Mouse (Mus musculus) c-Kit-positive CD71-positive TER-119-negative erythroid progenitor cells, embryonic 14.5 days (primary cell): ENCODE data around the gene Flt3l.
"Not testable (repeated sequence)": the region's sequence is repeated elsewhere in the genome, so short reads cannot be mapped to it uniquely, and the experiment has no call there.

Experiments
- DNase-seq: peaks from one replicate; pipeline ENCODE4 v3.0.0-alpha.2; 2013; ENCODE audit warnings: low read depth

Flt3l gene

DNA sequence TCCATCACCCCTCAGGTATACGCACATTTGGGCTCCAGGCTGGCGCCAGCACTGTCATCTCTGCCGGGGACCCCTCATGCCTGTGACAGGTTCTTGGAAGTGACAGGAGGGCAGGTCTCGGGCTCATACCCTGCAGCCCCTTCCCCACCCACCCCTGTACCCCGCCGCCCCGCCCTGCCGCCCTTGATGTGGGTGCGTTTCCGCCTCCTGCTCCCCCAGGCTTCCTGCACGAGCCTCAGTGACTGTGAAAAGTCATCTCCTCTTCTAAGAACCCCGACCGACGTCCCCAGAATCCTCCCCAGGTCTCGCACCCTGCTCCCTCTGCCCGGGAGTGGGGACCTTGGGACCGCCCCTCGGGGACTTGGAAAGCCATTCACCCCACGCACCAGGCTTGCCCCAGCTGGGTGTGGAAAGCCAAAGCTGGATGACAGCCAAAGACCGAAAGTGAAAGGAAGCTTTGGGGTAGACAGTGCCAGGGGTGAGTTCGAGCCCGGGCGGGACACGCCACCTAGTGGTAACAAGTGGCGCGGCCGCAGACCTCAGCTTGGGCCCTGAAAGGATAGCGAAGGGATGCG is at the start of gene Flt3l, which contains the start of gene Gm45713:
Gene Flt3l, minus strand, starts transcription at position 440 of the 575 bp plus-strand sequence.
Gene Gm45713, minus strand, starts transcription at position 239 of the 575 bp plus-strand sequence.
- DNase-seq = peak; percentile 89

DNA sequence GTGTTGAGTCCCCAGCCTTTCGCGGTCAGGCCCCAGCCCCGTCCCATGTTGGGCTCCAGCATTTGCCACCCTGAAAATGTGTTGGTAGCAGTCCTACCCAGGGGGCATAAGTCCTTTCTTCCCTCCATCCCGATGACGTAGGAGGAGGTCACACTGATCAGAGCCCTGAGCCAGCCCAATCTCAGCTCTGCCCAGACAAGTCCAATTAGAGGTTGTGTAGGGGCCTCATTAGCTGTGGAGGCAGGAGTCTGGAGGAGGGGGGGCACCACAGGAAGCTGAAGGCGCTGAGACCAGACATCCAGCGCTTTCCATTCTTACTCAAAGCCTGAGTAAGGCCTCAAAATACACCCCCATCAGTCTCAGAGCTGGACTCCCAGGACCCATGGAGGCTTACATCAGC is 49.7 kb upstream of the Flt3l start:
- no peak for DNase-seq

- DNase-seq = no peak
Measured at GRCm38 (mm10) chr7:45183672-45184071, 47.4 kb upstream of the Flt3l start.

GRCm38 (mm10) chr7:45182606-45183005 is 46.4 kb upstream of the Flt3l start:
- DNase-seq = no peak

GRCm38 (mm10) chr7:45182199-45182601 is 46.0 kb upstream of the Flt3l start:
- peak; percentile 94 for DNase-seq

GRCm38 (mm10) chr7:45181540-45181939 is 45.3 kb upstream of the Flt3l start:
- no peak for DNase-seq

DNA sequence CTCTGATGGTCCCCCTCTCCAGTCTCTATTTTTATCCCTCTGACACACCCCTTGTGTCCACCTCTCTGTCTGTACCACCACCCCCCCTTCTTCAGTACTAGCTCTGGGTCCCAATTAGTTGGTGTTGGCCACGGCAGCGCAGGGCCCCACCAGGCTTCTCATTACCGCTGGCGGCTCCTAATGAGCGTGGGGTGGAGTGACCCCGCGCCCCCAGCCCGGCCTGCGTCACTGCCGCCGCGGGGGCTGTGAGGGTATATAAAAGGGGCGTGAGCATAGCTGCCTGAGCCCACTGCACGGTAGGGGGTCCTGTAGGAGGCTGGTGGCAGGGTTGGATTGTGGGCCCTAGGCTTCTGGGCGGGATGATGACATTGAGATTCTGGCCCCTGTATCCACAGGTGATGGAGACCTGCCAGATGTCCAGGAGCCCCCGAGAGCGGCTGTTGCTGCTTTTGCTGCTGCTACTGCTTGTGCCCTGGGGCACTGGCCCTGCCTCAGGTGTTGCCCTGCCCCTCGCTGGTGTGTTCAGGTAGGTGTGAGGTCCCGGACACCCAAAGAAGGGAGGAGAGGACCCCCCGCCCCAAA is 44.8 kb upstream of the Flt3l start, which contains the start of gene Pth2:
Gene Pth2, plus strand, starts transcription at position 100 of the 582 bp plus-strand sequence.
- no peak for DNase-seq

DNA sequence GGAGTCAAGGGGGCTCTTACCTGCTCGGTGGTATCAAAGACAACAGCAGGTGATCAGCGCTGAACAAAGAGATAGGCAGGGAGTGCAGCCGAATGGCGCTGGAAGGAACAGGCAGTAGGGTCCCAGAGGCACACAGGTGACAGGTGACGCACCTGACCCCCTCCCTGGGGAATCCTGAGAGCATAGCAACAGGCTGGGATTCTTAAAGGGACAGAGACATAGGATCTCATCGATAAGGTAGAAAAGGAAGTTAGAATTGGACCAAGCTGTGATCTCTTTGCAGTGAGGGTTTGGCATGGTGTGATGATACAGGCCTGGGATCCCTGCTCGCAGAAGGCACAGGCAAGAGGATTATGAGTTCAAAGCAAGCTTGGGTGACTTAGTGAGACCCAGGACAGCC is 43.2 kb upstream of the Flt3l start, which contains the start of gene Gfy:
Gene Gfy, minus strand, starts transcription at position 101 of the 400 bp plus-strand sequence.
- DNase-seq = no peak

DNA sequence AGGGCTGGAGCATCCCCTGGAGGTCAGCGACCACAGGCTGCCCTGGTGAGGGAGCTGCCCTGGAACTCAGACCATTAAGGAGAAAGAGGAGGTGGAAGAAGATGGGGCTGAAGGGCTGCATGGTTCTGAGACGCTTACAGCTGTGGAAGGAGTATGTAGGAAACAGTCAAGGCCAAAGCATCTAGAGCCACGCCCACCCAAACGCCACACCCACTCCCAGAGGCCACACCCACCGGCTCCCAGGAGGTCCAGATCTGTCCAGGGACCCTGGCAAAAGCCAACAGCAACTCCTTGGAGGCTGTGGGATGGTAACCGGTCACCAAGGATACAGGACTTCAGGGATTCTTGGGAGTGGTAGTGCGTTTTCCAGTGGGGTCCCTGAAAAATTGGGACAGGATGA is 42.3 kb upstream of the Flt3l start:
- DNase-seq = no peak

- DNase-seq = no peak
Measured at GRCm38 (mm10) chr7:45176356-45176755, 40.1 kb upstream of the Flt3l start.

DNA sequence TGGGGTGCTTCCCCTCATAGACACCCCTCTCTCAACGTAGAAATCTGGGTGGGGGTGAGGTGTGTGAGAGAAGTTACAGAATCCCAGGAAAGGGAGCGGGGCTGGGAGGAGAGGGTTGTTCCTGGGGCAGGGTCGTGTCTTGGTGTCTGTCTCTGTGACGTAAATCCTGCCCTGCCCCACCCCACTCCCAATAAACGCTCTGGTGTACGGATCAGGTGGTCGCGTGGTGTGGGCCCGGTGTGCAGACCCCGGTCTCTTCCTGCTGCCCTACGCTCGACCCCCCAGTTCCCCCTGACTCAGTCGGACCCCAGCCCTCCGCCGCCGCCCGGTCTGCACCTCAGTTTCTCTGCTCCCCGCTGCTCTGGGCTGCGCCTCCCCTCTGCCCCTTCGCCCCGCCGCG is 39.7 kb upstream of the Flt3l start:
- DNase-seq = no peak

DNA sequence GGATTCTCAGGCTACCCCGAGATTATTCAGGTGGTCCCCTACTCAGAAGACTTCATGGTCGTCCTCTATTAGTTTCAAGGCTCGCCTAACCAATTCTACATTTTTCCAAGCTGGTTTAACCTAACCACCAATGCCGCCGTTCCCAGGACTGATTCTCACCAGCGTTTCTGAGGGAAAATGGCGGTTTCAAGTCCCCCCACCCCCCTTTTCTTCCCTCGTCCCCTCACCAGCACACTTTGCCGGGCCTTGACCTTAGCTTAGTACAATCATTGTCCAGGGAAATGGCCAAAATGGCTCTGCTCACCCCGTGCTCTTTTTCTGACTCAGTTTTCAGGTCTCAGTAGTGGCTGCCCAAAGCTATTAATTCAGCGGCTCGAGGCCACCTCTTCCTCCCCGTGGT is 39.2 kb upstream of the Flt3l start:
- DNase-seq = no peak

DNA sequence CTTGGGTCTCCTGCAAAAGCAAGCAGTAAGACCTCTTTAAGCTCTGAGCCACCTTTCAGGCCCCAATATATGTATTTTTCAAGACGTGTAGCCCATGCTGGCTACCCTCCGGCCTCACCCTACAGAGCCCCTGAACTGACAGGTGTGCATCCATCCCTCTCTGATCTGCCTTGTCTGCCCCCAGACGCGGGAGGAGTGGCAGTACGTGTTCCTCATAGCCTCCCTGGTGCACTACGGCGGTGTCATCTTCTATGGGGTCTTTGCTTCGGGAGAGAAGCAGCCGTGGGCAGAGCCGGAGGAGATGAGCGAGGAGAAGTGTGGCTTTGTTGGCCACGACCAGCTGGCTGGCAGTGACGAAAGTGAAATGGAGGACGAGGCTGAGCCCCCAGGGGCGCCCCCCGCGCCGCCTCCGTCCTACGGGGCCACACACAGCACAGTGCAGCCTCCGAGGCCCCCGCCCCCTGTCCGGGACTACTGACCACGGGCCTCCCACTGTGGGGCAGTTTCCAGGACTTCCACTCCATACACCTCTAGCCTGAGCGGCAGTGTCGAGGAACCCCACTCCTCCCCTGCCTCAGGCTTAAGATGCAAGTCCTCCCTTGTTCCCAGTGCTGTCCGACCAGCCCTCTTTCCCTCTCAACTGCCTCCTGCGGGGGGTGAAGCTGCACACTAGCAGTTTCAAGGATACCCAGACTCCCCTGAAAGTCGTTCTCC is 38.5 kb upstream of the Flt3l start:
- DNase-seq = no peak

DNA sequence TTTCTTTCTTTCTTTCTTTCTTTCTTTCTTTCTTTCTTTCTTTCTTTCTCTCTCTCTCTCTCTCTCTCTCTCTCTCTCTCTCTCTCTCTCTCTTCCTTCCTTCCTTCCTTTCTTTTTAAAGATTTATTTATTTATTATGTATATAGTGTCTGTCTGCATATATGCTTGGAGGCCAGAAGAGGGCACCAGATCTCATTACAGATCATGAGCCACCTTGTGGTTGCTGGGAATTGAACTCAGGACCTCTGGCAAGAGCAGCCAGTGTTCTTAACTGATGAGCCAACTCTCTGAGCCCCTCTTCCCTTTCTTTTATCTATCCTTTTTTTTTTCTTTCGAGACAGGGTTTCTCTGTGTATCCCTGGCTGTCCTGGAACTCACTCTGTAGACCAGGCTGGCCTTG is 37.5 kb upstream of the Flt3l start:
- DNase-seq = not testable (repeated sequence)

DNA sequence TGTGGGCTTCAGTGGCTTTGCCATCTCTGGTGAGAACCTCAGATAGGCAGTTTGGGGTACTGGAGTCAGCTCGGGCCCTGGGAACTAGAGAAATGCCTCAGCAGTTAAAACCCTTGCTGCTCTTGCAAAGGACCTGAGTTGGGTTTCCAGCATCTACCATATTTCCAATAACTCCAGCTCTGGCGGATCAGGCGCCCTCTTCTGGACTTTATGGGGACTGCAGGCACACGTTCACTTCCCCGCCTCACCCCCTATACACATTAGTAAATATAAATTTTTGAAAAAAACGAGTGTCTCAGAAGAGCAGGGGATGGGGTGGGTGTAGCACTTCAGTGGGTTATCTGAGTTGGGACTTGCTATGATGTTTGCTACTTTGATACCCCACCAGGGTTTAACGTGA is 36.7 kb upstream of the Flt3l start:
- no peak for DNase-seq

DNA sequence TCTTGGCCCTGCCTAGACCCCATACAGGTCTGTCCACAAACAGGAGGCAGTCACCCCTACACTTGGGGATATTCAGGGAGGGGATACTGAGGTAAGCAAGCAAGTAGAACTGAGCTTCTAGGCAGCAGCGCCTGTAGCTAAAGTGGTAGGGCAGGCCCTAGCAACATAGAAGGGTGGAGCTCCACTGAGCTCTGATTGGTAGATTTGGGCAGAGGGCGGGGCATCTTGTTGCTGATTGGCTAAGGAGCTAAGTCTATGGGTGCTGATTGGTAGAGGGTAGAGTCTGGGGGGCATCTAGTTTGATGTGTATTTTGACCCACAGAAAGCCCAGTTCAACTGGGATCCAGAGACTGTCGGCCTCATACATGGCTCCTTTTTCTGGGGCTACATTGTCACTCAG is 33.3 kb upstream of the Flt3l start:
- no peak for DNase-seq

DNA sequence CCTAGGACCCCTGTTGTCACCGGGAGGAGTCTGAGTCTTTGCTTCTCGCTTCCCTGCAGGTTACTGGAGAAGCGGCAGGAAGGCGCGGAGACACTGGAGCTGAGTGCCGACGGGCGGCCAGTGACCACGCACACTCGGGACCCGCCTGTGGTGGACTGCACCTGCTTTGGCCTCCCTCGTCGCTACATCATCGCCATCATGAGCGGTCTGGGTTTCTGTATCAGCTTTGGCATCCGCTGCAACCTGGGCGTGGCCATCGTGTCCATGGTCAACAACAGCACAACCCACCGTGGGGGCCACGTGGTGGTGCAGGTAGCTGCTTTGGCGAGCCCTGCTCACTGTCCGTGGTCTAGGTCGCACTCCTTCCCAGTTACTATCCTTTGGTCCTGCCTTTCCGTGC is 32.4 kb upstream of the Flt3l start:
- no peak for DNase-seq

DNA sequence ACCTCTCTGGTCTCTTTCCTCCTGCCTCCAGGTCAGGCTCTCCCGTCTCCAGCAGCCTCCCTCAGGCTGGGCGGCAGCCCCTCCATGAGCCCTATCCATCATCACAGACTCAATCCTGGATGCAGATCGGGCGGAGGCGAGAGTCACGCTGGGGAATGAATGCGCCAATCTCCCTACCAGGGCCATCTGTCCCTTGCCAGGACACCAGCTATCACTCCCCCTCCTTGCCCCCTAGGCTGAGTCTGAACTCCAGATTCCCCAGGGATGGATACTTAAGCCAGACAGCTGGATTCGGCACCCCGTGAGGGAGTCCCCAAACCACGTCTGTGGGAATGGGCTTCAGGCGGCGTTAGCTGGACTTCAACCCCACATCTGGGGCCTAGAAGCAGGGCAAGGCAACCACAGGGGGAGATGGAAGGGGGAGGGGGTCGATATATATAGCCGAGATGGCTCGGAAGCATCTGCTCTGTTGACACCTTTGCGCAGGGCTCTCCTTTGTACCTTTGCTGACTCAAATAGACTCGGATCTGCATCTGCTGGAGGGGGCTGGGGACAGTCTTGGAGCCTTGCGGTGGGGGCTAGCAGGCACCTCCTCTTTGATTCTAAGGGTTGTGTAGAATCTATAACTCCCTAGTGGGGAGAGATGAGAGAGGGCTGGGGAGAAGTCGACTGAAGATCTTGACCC is 31.7 kb upstream of the Flt3l start:
- no peak for DNase-seq

DNA sequence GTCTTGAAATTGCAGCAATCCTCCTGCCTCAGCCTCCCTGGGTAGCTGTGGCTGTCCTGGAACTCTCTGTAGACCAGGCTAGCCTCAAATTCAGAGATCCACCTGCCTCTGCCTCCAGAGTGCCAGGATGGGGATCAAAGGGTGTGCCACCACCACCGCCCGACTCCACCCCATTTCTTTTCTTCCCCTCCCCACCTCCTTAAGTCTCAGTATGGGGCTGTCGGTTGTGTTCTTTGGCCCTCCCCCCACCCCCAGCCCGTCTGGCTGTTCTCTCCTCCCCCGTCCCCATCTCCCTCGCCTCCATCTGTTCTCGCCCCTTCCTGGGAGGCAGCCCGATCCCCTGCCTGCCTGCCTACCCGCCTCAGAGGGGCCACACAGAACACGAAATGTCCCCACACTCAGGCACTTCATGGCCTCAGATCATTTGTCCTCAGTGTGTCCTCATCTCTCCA is 30.7 kb upstream of the Flt3l start:
- DNase-seq = no peak

DNA sequence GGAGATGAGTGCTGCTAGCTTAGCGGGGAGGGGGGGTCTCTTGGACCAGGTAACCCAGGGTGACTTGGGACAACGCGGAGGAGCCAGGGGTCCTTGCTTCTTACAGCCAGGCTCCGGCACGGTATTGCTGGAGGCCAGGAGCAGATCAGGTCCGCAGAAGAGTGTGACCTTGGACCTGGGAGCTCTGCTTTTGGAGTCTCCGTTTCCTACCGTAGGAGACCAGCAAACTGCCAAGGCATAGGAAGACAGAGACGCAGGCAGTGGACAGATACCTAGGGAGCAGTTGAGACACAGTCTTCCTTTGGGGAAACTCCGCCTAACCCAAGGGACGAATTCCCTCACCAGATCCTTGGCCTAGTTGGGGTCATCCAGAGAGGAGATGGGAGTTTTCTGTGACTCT is 29.5 kb upstream of the Flt3l start:
- no peak for DNase-seq

GRCm38 (mm10) chr7:45164833-45165232 is 28.6 kb upstream of the Flt3l start:
- no peak for DNase-seq

- DNase-seq = no peak
Measured at GRCm38 (mm10) chr7:45163735-45164490, 27.7 kb upstream of the Flt3l start, which contains the start of gene Slc17a7. Gene Slc17a7 (plus strand): TSS chr7:45163949.
